Mouse (Mus musculus): ENCODE measurements around the gene Dcp1a.

Dcp1a gene

DNA sequence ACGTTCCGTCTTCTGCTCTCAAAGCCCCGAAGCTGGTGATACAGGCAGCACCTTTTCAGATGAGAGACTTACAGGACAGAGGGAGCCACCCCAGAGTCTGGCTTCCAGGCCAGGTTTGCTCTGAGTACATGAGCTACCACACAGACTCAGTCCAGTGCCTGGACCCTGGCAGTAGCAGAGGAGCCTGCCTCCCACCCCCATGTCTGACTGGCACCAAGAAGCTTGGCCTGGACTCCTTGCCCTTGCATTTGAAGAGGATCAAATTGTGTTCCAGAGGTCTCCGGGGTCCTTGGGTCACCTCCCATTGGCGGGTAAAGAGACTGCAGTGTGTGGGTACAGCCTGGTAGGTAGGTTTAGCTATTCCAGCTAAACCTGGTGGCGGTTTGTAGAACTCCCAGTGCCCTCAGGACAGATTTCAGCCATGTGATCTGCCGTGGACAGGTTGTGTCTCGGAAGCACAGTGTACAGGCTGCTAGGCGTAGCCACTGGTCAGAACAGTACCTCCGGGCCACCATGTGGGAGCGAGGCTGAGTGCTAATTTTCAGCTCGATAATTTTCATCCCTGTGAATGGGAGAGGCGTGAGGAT lies 81.6 kb downstream of the Dcp1a start:
- in situ Hi-C loops (cut with MboI), result no loop called here

DNA sequence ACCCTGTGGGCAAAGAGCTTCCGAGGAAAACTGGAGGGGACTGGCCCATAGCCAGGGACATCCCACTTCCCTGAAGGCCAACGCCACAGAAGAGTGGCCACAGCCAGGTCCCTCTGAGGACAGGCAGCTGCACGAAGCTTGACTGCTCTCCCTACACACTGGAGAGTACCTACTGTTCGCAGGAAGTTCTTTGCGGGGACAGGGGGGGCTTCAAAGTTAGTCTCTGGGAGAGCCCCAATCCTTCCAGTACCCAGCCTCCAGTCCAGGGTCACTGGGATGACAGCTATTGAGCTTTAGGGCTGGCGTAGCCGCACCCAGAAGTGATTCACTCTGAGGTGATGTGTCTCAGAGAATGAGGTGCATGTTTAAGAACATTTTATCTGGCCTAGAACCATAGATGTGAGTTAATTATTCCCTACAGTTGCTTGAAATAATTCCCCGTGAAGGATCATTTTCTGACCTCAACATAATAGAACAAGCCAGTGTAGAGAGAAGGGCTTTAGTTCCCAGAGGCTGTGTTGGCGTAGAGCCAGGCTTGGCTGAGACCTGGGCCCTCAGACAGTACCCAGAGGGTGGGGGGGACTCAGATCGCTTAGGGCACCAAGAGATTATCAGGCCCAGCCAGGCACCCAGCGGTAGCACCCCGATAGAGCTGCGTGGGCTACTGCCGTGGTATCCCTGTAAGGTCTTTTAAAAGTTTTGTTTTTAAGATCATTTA lies 82.3 kb downstream of the Dcp1a start:
- in situ Hi-C loops (cut with MboI), result no loop called here

DNA sequence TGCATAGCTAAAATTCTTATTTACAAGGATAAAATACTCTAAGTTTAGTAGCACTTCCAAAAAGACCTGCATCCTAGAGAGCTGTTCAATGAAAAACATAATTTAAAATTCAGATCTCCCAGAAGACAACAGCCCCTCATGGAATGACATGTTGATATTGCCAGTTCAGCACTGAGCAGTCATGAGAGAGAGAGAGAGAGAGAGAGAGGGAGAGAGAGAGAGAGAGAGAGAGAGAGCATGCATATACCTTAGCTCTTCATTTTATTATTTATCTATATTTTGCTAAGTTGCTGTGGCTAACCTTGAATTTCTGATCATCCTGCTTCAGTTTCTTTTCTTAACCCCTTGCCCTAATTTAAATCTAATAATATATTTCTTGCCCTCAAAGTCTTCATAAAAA lies 83.0 kb downstream of the Dcp1a start:
- in situ Hi-C loops (cut with MboI), result no loop called here

DNA sequence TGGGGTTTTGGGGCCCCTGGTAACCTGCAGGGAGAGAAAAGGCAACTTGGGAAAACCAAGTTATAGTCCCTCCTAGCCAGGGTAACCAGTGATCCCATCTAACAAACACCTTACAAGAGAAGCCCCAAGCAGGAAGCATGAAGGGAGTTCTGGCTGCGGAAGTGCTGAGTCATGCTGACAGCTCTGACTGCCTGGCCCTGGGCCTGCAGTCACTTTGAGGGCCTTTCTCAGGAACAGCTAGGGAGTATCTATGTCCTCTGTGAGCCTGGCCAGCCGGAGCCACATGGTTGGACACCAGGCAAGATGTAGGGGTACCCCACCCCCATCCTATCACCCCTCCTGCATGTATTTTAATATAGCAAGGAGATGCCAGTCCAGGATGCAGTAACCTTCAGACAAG lies 85.1 kb downstream of the Dcp1a start:
- in situ Hi-C loops (cut with MboI), result no loop called here

DNA sequence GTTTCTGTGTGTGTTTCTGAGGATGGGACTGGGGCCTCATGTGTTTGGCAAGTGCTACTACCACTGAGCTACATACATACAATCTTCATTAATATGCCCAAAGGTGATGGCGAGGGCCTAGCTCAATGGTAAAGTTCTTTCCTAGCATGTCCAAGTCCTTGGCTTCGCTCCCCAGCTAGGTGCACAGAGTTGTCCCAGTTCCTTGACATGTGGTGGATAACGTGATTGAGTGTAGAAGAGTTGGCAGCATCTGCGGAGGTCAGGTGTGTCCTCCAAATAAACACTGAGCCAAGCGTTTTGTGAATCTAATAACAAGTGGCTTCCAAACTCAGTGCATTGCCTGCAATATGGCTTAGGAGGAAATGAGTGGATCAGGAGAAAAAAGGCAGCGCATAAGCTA lies 87.0 kb downstream of the Dcp1a start:
- in situ Hi-C loops (cut with MboI), result no loop called here

DNA sequence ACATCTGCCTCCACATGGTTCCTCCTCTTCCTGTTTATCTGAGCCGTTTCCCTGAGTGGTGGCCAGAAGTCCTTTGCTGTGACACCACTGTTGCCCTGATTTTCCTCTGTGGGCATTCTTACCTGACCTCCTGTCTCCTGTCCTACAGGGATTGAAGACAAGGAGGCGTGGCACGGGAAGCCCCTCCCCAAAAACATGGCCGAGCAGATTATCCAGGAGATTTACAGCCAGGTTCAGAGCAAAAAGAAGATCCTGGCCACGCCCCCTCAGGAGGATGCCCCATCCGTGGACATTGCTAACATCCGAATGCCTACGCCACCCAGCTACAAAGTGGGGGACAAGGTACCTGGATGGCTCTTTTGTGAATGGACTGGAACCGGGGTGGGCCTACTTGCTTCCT lies 88.7 kb downstream of the Dcp1a start:
- in situ Hi-C loops (cut with MboI), result no loop called here

DNA sequence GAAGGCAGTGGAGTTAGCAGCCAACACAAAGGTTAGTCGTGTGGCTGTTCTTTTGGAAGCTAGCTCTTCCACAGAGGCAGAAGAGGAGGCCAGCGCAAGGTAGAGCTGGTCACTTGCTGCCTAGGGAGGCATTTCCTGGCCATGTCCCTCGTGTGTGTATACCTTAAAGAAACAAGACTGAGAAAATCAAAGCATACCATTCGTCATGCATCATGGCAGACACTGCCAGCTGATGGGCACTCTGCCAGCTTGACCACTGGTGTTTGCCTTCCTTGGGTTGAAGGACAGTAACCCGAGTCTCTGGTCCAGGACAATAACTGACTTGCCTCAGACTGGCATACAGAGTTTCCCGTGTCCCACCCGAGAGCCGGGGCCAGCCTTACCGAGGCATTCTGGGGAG lies 91.0 kb downstream of the Dcp1a start:
- in situ Hi-C loops (cut with MboI), result no loop called here

- in situ Hi-C loops (cut with MboI), result no loop called here
Measured at GRCm38 (mm10) chr14:30572253-30572652, 92.9 kb downstream of the Dcp1a start.

- in situ Hi-C loops (cut with MboI), result no loop called here
Measured at GRCm38 (mm10) chr14:30573235-30573634, 93.9 kb downstream of the Dcp1a start.

DNA sequence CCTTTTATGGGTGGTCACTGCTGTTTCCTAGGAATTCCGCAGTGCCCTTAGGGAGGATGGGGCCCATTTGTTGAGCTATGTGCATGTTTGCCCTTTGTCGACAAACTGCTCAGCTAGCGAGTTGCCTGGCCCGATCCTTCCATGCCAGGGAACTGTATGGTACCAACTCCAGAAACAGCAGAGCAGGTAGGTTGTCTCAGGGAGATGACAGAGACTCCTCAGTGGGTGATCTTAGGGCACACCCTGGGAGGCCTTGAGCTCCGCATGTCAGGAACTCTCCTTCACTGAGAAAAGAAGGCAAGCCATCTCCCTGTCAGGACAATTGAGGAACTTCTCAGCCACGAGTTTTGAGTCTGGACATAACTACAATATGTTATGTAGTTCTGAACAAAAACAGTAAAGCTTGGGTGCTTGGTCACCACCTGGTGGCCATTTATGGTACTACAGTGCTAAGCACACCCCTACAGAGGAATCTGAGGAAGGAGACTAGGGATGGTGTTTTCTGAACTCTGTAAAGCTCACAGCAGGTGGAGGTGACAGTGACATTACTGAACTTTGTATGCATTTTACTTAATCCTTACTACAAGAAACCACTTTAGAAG lies 94.7 kb downstream of the Dcp1a start:
- in situ Hi-C loops (cut with MboI), result no loop called here

- in situ Hi-C loops (cut with MboI), result no loop called here
Measured at GRCm38 (mm10) chr14:30575791-30576190, 96.5 kb downstream of the Dcp1a start.

- in situ Hi-C loops (cut with MboI), result no loop called here
Measured at GRCm38 (mm10) chr14:30576260-30576659, 96.9 kb downstream of the Dcp1a start.
